Mouse (Mus musculus) mesoderm, embryonic 11.5 days (tissue): ENCODE measurements at regions not wholly inside any gene's neighbourhood (a gene's known extent, or its start where the extent isn't known, plus 50 kb on each side); places are given as distances from the start of the nearest gene placed in this dataset.

Experiments
- DNase-seq: peaks from one replicate; pipeline ENCODE4 v3.0.0-alpha.2; 2012; ENCODE audit warnings: low read depth, low spot score

DNA sequence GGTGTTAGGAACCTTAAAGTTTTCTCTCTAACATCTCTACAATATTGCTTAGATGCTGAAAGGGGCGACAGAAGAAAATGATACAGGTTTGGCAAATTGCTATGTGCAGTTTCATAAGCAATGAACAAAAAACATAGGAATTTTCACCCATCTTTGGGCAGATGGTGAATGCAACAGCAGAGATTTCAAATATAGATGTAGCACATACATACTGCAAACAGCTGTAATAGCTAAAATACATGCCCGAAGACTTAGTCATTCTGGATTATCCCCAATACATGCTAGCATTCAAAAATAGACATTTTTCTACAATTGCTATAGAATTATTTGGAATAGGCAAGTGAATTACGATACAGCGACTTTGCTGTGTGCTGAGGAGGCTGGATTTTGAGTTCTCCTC lies 544.1 kb downstream of the D3Ertd751e start:
- DNase-seq: no peak

DNA sequence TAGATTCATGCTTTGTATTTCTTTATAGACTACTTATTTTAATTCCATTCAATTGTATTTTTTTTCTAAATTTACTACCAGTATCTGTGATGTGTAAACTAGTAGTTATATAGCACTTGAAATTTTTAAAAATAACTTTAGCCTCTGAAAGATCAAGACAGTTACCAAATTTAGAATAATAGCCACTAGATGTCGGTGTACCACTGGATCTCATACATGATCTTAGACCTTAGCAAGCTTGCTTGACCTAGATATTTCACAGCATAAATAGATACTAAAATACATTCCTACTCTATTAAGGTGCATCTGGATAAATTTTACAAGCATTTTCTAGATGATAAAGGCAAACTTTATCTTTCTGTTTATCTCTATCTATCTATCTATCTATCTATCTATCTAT lies 570.0 kb downstream of the D3Ertd751e start:
- DNase-seq: no peak

DNA sequence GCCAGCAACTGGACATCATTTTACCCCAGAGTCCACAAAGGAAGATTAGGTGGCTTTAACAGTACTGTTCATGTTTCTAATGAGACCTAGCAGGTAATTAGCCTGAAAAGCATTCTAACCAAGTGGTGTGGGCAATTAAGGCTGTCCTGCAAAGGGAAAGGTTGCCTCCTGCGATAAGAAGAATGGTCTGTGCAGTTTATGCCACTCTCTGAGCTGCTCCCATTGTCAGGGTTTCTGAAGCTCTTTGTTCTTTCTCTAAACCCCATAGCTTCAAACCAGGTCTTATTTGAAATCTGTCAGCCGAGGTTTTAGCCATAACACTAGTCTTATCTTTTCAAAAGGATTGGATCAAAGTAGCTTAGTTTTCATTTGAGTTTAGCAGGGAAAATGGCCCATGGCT lies 585.3 kb downstream of the D3Ertd751e start:
- DNase-seq: no peak

DNA sequence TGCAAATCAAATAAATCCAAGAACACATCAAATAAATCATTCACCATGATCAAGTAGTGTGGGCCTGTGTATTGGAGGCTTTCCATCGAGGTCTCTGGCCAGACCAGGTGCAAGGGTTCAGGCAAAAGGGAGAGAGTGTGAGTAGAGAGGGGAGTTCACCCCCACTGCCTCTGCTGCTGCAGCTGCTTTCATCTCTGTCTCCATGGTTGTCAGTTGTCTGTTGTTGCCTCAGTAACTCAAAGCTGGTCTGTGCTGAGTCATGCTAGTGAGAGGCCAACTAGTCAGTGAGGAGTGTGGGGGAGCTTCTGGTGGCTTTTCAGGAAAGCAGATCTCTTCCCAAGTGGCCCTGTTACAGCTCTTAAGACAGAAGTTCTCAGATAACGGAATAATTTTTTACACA lies 600.4 kb downstream of the D3Ertd751e start:
- DNase-seq: peak; percentile 5

DNA sequence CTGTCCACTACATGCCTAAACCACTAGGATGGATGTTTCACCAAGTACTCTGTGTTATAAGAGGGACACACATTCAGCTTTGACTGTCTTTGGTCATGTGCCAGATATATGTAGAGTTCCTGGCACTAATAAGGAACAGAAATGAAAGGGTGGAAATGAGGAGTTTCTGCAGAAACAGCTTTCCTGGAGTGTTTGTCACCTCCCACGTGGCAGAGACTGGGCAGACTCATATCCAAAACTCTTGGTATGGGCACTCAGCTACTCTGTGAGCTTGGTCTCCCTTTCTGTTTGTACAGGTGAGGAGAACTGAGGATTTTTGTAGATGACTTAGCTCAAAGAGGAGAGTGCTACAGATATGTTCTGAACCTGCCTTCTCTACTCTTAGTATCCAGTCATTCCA lies 634.4 kb downstream of the D3Ertd751e start:
- no peak for DNase-seq

DNA sequence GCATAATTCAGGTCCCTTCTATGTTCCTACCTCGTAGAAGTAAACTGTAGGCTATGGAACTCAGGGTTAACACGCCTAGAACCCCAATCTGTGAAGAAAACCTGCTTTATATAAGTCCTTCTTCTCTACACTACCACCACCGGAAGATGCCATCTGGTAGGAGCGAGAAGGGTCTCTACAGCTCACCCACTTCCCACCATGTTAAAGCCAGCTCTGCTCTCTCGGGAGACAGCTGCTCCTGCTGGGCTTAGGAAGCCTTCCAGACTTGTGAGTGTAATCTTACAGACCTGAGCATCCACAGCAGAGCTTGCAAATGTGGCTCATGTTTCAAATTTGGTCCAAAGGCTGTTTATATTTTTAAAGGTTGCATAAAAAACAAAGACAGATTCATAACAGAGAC lies 639.7 kb downstream of the D3Ertd751e start:
- no peak for DNase-seq

DNA sequence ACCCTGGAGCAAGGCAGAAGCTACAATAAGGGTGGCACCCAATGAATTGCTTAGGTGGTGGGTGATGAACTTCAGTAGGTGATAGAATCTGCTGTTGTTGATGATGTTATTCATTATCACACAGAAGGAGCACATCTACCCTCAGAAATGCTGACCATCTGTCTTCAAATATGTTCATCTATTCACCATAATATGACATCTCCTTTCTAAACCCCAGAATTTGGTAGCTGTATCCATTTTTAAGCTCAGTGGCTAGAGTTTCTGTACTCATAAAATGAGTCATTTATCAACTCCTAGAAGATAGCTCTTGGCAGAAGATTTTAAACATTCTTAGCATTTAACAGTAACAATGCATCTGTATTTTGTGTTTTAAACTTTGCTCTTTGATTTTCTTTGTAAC lies 660.3 kb downstream of the D3Ertd751e start:
- DNase-seq: no peak

DNA sequence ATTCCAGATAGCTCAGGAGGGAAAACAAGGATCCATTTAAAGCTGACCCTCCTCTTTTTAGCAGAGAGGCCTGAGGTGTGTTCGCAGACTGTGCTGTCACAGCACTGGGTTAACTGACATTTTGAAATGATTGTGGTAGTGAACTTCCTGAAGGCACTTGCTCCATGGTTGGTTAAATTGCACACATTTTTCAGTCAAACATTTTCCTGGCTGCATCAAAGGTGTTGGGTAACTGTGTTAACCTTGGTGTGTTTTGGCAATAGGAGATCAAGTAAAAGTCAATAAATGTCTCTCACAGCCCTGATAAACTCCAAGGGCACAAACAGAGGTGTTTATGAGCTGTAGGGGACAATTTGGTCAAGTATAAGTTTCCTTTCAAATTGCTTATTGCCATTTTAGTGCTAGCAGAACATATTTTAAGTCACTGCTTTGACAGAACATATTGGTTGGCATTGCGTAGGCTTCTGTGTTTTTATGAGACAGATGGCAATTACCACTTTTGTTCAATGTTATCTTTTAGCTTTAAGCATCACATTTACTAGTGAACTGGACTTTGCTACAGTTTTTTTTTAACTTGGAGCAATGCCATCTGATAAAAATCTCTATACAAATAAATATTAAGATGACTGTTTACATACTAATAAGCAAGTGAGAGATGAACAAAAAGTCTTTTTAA lies 666.7 kb downstream of the D3Ertd751e start:
- DNase-seq: no peak

DNA sequence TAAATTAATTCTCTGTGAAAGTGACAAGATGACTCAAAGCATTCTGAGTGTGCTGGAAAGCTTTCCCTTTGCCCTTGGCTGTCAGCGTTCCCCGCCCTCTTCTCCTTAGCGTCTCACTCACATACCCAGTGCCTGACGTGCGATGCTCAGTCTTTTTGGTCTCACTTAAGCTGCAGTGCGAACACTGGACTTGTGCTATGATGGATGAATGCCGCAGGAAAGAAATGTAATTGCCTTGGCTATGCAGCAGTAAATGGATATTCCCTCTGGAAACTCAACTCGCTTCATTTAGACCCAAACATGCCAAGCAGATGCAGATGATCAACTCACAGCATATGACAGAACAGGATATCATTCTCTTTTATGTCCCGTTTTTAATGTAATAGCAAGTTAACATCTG lies 685.0 kb downstream of the D3Ertd751e start:
- peak; percentile 19 for DNase-seq

DNA sequence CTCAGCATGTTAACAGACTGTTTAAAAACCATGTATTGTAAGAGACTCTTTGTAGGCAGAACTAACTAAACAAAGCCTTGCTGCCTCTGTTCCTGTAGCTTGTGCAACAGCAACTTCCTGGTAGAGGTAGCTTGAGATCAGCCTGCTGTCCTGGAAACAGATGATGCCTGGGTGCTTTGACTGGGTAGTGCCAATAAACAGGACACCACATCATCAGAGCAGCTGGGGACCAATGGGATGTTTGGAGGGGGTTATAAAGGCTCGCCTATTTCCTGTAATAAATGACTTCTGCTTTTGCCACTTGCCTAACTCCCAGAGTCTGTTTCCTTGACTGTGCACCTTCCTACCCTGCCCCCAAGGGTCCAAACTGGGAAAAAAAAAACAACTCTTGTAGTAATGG lies 707.2 kb downstream of the D3Ertd751e start:
- no peak for DNase-seq

DNA sequence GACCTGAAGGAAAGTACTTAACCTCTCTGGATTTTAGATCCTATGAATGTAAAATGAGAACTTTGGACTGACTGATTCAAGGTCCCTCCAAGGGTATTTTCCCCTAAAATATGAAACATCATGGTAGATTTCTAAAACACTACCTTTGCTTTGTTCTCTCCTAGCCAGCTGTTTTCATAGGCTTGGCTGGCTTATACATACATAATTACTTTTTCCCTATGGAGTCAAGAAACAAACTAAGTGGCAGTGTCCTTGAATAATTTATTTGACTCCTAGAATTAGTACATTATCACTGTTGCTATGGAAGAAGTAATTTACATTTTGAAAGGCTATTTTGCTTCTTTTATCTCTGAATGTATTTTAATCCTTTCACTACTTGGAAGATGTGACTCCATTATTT lies 721.9 kb downstream of the D3Ertd751e start:
- DNase-seq: no peak

DNA sequence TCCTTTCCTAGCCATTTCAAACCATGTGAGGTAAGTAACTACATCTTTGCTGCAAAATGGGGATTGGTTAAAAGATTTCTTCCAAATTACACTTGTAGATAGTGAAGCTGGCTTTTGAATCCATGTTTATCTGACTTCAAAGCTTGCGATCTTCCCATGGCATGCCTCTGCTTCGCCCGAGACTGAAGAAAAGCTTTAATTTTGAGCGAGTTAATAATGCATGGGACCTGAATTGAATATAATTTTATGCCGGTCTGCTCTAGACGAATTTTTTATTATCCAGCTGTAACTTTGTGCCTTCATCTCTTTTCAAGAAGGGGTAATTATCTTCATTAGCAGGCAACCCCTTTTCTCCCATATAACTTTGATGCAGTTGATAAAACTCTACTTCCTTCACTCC lies 724.7 kb downstream of the D3Ertd751e start:
- DNase-seq: no peak

DNA sequence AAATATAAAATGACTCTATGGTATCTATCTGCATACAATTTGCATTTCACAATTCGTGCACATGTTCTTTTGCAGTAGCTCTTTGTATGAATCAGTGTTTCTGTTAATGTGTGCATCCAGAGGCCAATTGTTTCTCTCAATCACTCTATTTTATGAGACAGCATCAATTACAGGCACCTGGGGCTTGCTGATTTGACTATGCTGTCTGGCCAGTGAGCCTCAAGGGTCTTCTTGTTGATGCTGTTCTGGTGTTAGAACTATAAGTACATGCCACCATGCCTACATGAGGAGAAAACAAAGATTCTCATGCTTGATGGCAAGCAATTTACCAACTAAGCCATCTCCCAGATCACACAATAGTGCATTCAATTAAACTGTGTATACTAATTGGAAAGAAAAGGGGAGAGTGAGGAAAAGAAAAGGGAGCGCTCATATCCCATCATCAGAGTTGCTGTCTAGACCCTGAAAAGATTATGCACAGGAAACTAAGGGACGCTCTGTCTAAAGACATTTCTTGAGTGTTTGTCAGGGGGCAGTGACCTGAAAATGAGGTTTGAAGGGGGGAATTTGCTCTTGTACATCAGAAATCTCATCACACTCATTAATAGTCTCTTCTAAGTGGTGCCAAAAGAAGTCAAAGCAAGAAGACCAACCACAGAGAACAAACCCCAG lies 772.6 kb downstream of the D3Ertd751e start:
- peak; percentile 1 for DNase-seq

DNA sequence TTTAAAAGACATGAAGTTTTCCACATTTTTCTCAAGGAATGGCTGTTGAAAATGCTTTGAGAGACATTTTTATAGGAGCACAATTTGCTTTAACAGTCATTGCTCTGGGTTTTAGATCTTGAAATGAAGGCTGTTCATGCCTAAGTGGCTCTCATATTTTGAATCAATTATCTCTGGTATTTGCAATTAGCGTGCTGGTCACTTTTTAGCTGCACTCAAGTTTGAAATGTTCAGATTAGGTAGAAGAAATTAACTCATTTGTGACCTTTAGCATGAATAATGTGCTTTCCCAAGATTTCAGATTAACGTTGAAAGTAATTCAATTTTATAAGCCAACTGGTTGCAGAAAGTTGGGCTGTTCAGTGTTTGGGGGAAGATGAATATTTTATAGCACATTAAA lies 773.9 kb downstream of the D3Ertd751e start:
- DNase-seq: no peak

DNA sequence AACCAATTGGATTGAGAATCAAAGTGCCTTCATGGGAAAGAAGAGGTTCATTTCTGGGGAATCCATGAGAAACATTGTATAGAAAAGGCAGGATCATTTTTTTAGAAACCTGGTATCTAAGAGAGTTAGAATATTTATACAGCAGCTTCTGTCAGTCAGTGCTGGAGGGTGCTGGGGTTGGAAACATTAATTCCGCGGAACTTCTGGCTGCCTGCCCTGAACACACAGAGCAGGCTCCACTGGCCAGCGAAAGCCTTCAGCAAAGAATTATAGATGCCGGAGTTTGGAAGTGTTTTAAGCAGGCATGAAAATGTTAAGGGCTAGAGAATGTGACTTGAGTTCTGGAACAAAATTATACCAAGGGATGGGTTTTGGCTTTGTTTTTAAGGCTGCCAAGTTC lies 789.0 kb downstream of the D3Ertd751e start:
- DNase-seq: no peak

DNA sequence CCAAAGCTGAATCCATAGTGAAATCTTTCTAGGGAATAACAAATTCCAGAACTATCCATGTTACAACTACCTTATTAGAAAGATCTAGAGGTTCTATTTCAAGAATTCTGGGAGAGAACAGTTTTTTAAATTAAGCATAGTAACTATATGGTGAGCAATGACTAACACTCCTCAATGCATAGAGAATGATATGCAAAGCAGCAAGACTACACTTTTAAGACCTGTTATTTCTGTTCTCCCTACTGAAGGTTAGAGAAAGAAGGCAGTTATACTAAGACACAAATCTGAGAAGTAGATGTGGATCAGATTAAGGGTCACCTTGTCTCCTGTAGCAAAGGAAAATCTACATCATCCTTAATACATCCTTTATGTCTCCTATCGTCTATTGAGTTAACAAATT lies 824.3 kb downstream of the D3Ertd751e start:
- DNase-seq: no peak

DNA sequence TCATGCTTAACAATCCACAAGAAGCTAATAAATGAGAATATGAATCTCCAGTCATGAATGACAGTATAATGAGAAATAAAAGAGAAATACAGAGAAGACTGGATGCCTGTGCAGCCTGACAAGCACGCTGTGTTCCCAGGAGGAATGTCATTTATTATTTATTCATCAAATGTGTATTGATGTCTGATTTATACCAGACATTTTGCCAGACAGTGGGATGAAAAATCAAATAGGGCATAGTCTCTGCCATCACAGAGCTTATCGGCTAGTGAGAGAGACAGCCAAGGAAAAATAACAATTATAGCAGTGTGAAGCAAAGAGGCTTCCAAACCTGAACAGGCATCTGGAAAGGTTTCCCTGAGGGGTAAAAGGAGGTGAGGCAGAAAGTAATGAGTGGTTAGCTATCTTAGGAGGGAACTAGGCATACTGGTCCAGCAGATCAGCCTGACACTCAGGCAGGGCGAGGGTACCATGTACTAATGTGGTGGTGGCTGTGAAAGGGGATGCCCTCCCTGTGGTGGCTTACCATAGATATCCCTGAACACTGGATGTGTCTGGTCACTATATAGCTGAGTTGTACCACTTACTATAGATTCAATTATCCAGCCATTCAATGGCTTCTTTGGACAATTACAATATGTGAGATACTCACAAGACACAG lies 828.1 kb downstream of the D3Ertd751e start:
- DNase-seq: no peak

DNA sequence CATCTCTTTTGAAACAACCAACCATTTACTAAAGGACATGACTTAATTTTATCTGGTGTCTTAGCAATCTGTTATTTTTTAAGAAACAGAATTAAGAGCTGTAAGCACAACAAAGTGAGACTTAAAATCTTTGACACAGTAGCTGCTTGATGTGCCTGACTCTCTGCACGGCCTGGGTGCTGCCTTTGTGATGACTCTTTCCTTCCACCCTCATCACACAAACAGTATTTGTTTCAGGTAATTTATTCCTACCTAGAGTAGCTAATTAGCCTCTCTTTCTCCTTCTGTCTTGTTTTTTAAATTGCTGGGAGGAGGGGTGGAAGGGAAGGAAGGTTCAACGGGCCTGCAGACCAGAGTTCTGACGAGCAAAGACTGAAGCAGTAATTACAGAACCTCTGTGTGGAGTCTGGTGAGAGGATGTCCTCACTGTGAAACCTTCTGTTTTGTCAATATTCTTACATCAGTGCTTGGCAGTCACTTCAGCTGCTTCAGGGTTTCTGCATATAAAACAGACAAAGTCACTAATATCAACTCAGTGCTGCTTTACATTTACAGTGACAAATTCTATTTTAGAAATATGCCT lies 829.6 kb downstream of the D3Ertd751e start:
- no peak for DNase-seq

DNA sequence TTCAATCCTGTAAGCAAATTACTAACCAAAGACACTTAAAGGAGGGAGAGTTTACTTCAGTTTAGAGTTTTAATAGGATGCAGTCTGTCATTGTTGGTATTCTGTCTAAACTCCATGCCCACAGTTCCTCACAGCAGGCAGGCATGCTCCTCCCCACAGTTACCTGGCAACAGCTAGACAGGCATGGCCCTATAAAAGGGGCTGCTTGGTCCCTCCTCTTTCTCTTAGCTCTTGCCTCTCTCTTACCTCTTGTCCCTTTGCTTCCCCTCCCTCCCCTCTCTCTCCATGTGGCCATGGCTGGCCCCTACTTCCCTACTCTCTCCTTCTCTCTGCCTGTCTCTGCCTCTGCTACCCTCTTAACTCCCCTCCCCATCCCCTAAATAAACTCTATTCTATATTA lies 830.7 kb downstream of the D3Ertd751e start:
- DNase-seq: peak; percentile 50

DNA sequence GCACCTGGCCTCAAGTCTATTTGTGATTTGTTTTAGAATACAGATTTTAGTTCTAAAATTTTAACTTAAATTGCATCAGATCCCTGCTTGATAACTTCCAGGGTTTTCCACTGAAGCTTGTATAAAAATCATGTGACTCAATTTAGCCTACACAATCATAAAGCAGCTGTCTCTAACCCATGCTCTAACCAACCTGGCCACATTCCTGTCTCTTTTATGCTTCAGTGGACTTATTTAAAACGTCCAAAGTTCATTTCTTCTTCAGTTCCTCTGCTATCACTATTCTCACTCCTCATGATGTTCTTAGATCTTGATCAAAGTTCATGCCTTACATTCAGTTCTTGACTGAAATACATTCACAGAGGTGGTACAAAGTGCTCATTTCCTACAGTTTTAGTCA lies 839.9 kb downstream of the D3Ertd751e start:
- no peak for DNase-seq

DNA sequence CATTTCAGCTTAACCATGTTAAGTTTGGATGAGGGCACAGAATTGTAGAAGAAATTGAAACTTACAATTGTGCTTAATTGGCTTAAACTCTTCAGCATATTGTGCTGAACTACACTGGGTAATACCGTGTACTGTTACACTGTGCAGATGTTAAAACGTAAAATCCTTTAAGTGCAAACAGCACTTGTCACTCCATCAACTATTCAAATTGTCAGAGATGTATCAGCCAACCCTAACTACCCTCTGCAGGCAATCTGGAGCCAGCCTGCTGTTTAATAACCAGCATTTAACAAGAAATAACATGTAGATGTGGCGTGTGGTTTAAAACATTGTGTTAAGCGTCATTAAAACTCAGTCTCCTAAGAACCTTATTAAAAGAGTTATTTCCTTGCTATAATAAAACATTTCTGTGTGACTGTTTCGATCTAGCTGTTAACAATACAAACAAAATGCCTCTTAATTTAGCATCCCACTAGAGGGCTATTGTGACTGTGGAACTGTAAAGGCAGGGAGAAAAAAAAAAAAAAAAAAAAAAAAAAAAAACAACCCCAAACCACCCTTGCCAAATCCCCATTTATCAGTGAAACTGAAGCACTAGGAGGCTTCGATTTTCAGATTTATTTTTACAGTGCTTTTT lies 845.0 kb downstream of the D3Ertd751e start:
- DNase-seq: no peak

DNA sequence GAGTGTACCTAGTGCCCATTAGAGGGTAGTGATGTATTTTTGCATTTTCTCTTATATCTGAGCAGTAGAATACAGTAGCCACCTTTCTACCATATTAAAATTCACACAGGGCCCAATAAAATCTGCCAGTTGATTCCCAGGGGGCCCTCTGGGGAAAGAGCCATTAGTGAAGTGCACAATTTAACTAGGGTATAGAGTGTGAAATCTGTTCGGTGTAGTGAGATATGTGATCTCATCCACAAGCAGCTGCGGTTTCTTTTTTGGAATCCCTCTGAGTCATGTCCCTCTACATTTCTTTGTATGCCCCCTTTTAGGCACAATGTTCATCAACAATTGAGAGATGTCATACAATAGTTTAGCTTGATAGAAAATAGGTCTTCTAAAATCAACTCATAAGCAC lies 847.1 kb downstream of the D3Ertd751e start:
- DNase-seq: no peak
